Comparison of ENCODE assay signal across 8 mouse cellular contexts in genomic region chrX:150440505-150441338, GRCm38 (mm10). TPM values are rescaled to one million over a fixed set of nuclear protein-coding genes. Genes with fewer than 3 reads are reported as not detected.
DNase-seq lines count a peak whose midpoint lies in the region; ATAC-seq lines count a peak whose summit lies in the region.

No protein-coding gene starts in this region.

- H3K27ac ChIP-seq in embryonic facial prominence, embryonic 13.5 days: peak overlapping the region; percentile 76
- no peak overlapping the region for H3K27ac ChIP-seq in heart, embryonic 11.5 days (ENCODE audit: low read depth, low read length)
- peak overlapping the region; percentile 62; the same call in 1 of the 2 replicates for H3K27ac ChIP-seq in kidney, embryonic 14.5 days (ENCODE audit: low read depth, low read length)
- peak overlapping the region; percentile 44; the same call in 1 of the 2 replicates for H3K27ac ChIP-seq in limb, embryonic 13.5 days
- H3K27ac ChIP-seq in midbrain, embryonic 14.5 days (replicated peaks; ENCODE audit: low read depth, low read length): peak overlapping the region; percentile 84

- no peaks in the 10 kb centered on the region for H3K27me3 ChIP-seq in embryonic facial prominence, embryonic 13.5 days
- no peaks in the 10 kb centered on the region for H3K27me3 ChIP-seq in heart, embryonic 11.5 days (ENCODE audit: control insufficient read depth, insufficient read depth, low read length)
- no peaks in the 10 kb centered on the region for H3K27me3 ChIP-seq in kidney, embryonic 14.5 days (ENCODE audit: control insufficient read depth, insufficient read depth, low read length)
- no peaks in the 10 kb centered on the region for H3K27me3 ChIP-seq in limb, embryonic 13.5 days
- no peaks in the 10 kb centered on the region for H3K27me3 ChIP-seq in midbrain, embryonic 14.5 days (ENCODE audit: control insufficient read depth, insufficient read depth, low read length)

- H3K4me1 ChIP-seq in embryonic facial prominence, embryonic 13.5 days: no peaks in the 10 kb centered on the region
- no peaks in the 10 kb centered on the region for H3K4me1 ChIP-seq in heart, embryonic 11.5 days (ENCODE audit: control insufficient read depth, insufficient read depth, low read length)
- no peaks in the 10 kb centered on the region for H3K4me1 ChIP-seq in kidney, embryonic 14.5 days (ENCODE audit: control insufficient read depth, insufficient read depth, low read length)
- no peaks in the 10 kb centered on the region for H3K4me1 ChIP-seq in limb, embryonic 13.5 days
- H3K4me1 ChIP-seq in midbrain, embryonic 14.5 days (ENCODE audit: control insufficient read depth, insufficient read depth, low read length): no peaks in the 10 kb centered on the region

- peak; percentile 94 for DNase-seq in heart, adult 11 months
- DNase-seq in heart, adult 8-10 months (ENCODE audit: low spot score): no peak
- DNase-seq in midbrain, embryonic 14.5 days: peak; percentile 90
- DNase-seq in spleen, adult 18-20 months: peak; percentile 39 to 55

- H3K36me3 ChIP-seq in embryonic facial prominence, embryonic 13.5 days: no peaks in the 10 kb centered on the region
- H3K36me3 ChIP-seq in heart, embryonic 11.5 days (ENCODE audit: control insufficient read depth, insufficient read depth, low read length): no peaks in the 10 kb centered on the region
- no peaks in the 10 kb centered on the region for H3K36me3 ChIP-seq in kidney, embryonic 14.5 days (ENCODE audit: control insufficient read depth, insufficient read depth, low read length)
- H3K36me3 ChIP-seq in limb, embryonic 13.5 days: no peaks in the 10 kb centered on the region
- H3K36me3 ChIP-seq in midbrain, embryonic 14.5 days (ENCODE audit: control insufficient read depth, insufficient read depth, low read length): no peaks in the 10 kb centered on the region

- peak overlapping the region; percentile 61 for H3K9ac ChIP-seq in embryonic facial prominence, embryonic 13.5 days
- 0 out of 2 replicates have a peak overlapping the region, but pooled peaks have one; percentile 34 for H3K9ac ChIP-seq in heart, embryonic 11.5 days (ENCODE audit: low read depth, low read length)
- peak overlapping the region; percentile 42; the same call in 1 of the 2 replicates for H3K9ac ChIP-seq in kidney, embryonic 14.5 days (ENCODE audit: low read depth, low read length)
- peak overlapping the region; percentile 48 for H3K9ac ChIP-seq in limb, embryonic 13.5 days
- H3K9ac ChIP-seq in midbrain, embryonic 14.5 days (replicated peaks; ENCODE audit: low read length): peak overlapping the region; percentile 41

- H3K4me3 ChIP-seq in embryonic facial prominence, embryonic 13.5 days: peak overlapping the region; percentile 41
- peak overlapping the region; percentile 42 for H3K4me3 ChIP-seq in heart, embryonic 11.5 days (ENCODE audit: low read depth, low read length)
- H3K4me3 ChIP-seq in kidney, embryonic 14.5 days (ENCODE audit: low read length): peak overlapping the region; percentile 38
- H3K4me3 ChIP-seq in limb, embryonic 13.5 days: peak overlapping the region; percentile 39
- H3K4me3 ChIP-seq in midbrain, embryonic 14.5 days (replicated peaks; ENCODE audit: low read depth, low read length): peak overlapping the region; percentile 38

- no peaks in the 10 kb centered on the region for H3K9me3 ChIP-seq in embryonic facial prominence, embryonic 13.5 days
- H3K9me3 ChIP-seq in heart, embryonic 11.5 days (replicated peaks; ENCODE audit: control insufficient read depth, low read length): no peaks in the 10 kb centered on the region
- no peaks in the 10 kb centered on the region for H3K9me3 ChIP-seq in kidney, embryonic 14.5 days (ENCODE audit: control insufficient read depth, low read length)
- H3K9me3 ChIP-seq in limb, embryonic 13.5 days: no peaks in the 10 kb centered on the region
- H3K9me3 ChIP-seq in midbrain, embryonic 14.5 days (ENCODE audit: control insufficient read depth, low read length): no peaks in the 10 kb centered on the region

- H3K4me2 ChIP-seq in embryonic facial prominence, embryonic 13.5 days: peak overlapping the region; percentile 58
- H3K4me2 ChIP-seq in heart, embryonic 11.5 days: peak overlapping the region; percentile 66
- H3K4me2 ChIP-seq in kidney, embryonic 14.5 days (replicated peaks; ENCODE audit: low read depth, low read length): peak overlapping the region; percentile 44
- peak overlapping the region; percentile 62 for H3K4me2 ChIP-seq in limb, embryonic 13.5 days (replicated peaks)
- peak overlapping the region; percentile 53 for H3K4me2 ChIP-seq in midbrain, embryonic 14.5 days (ENCODE audit: low read length)

- WGBS in embryonic facial prominence, embryonic 13.5 days: 34% methylated on average over 18 of the region's 18 CpGs
- WGBS in heart, embryonic 11.5 days (ENCODE audit: insufficient replicate concordance): 24% methylated on average over 18 of the region's 18 CpGs
- WGBS in kidney, embryonic 14.5 days: 33% methylated on average over 18 of the region's 18 CpGs
- WGBS in limb, embryonic 13.5 days: 21% methylated on average over 18 of the region's 18 CpGs
- WGBS in midbrain, embryonic 14.5 days: 34% methylated on average over 18 of the region's 18 CpGs

- peak; percentile 67 for ATAC-seq in embryonic facial prominence, embryonic 13.5 days (ENCODE audit: insufficient number of reproducible peaks, insufficient read depth, low FRiP score, low TSS enrichment, low read depth)
- peak; percentile 68; the same call in 1 of the 2 replicates for ATAC-seq in heart, embryonic 11.5 days (replicated peaks; ENCODE audit: insufficient number of reproducible peaks, low FRiP score, low TSS enrichment)
- peak; percentile 95 for ATAC-seq in kidney, embryonic 14.5 days (ENCODE audit: low FRiP score, low TSS enrichment)
- ATAC-seq in limb, embryonic 13.5 days (ENCODE audit: low FRiP score, low read depth): peak; percentile 92
- peak; percentile 97 for ATAC-seq in midbrain, embryonic 14.5 days (ENCODE audit: low FRiP score, low TSS enrichment)

RNA-seq across cellular contexts. Expression of gene Tmem29, which starts 18.2 kb away (rescaled TPM):
- 1 to 10 TPM; 3.8 to 4.5 (median 4.3) TPM for total RNA-seq in heart, adult 8-10 months (2022)
- 45.6 and 45.9 TPM in 2 replicates for polyA plus RNA-seq in embryonic facial prominence, embryonic 13.5 days (2015; fragmentation: Nextera tagmentation; extraction: Ambion mirVana)
- polyA plus RNA-seq in heart, embryonic 11.5 days (2014; fragmentation: Nextera tagmentation; extraction: Ambion mirVana): 22.9 and 23.5 TPM in 2 replicates
- 42.7 and 61.0 TPM in 2 replicates for polyA plus RNA-seq in kidney, embryonic 14.5 days (2014; fragmentation: Nextera tagmentation; extraction: Ambion mirVana)
- polyA plus RNA-seq in limb, embryonic 13.5 days (2015; fragmentation: Nextera tagmentation; extraction: Ambion mirVana): 42.3 and 46.4 TPM in 2 replicates
- polyA plus RNA-seq in midbrain, embryonic 14.5 days (2014; fragmentation: Nextera tagmentation; extraction: Ambion mirVana): 75.1 and 82.5 TPM in 2 replicates
